Mouse (Mus musculus) adrenal gland, adult 8-10 months (tissue): ENCODE measurements at regions not wholly inside any gene's neighbourhood (a gene's known extent, or its start where the extent isn't known, plus 50 kb on each side); places are given as distances from the start of the nearest gene placed in this dataset.
"Not testable (repeated sequence)": the region's sequence is repeated elsewhere in the genome, so short reads cannot be mapped to it uniquely, and the experiment has no call there.

Experiments
- DNase-seq: peaks from one replicate; pipeline ENCODE4 v3.0.0; 2022

DNA sequence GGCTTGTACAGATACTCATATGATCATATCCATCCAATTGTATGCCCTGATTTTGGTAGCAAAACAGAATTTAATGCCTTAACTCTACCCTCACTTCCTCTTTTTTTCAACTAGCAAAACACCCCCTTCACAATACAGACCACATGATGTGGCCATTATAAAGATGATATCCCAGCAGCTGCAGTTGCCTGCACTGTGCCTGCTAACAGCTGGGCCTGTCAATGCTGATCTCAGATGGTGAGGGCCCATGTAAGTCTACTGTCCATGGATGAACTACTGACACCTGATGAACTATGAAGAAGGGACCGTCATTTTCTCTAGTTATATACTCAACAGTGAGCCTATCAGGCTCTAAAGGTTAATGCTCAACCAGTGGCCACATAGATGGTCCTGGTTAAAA lies 191.8 kb upstream of the Fmr1 start:
- no peak for DNase-seq

DNA sequence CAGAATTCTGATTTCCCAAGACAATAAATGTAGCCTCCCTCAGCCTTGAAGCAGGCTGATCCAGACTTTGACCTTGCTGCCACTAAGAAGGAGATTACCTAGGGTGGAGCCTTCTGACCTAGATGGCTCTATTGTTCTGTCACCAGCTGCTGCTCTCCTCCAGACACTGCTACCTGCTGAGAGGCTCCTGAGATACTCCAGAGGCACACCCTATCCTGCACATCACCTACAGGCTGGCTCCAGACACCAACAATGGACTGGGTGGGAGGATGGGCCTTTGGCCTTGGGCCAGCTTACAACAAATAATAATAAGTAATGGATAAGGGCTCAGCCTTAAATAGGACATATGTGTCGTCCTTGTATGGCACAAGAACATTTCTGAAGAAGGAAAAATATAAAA lies 186.3 kb upstream of the Fmr1 start:
- not testable (repeated sequence) for DNase-seq

DNA sequence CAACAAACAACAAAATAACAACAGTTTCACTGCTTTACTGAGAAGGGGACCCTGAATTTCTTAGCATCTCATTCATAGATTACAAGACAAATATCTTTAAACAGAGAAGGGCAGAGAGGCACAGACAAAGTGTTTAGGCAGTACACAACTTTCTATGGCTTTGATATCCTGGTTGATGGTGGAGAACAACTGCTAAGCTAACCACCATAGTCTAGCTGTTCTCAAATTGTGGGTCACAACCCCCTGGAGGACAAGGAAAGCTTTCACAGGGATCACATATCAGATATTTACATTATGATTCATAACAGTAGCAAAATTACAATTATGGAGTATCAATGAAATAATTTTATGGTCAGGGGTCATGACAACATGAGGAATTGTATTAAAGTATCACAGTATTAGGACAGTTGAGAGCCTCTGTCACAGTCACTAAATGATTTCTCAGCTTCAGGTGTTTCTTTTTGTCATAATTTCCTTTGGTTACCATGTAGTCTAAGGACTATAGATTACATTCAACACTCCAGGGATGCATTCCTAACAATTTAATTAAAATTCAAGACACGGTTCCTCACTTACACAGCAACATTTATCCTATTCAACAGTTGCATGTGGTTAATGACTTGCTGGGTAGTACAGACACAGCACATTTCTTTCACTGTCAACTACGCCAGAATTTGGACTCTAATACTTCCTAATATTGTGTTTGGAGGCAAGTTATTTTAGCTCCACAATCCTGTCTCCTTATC lies 183.8 kb upstream of the Fmr1 start:
- DNase-seq: no peak

- peak; percentile 5 for DNase-seq
Observed at GRCm38 (mm10) chrX:68495144-68495493, 183.2 kb upstream of the Fmr1 start.

DNA sequence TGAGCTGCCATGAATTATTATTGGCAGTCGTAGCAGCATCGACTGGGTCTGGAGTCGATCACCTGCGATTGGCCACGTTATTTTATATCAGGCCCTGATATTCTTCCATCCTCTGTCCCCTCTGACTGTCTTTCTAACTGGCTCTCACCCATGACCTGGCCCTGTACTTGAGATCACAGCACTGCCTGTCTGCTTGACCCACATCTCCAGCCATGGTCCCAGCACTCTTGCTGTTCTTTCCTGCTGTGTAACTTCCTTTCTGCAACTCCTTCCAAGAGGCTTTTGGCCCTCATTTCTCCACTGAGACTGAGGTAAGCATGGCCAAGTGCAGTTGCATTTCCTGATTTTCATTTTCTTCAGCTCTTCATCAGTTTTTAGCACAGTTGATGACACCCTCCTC lies 182.6 kb upstream of the Fmr1 start:
- DNase-seq: no peak

DNA sequence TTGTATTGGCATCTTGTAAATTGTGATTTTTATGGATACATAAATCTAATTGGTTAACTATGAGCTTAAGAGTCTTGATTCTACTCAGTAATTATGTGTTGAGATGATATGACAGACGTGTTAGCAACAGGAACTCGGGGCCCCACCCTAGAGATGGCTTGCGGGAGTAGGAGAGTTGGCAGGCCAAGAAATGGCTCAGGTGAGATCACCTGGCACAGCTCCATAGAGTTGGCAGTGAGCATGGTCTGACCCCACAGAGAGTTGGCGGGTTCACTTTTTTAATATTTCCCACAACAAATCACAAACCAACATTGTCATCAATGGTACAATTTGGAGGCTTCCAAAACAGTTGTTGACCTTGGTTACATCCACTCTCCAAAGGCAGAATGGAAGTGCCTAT lies 180.5 kb upstream of the Fmr1 start:
- DNase-seq: no peak

DNA sequence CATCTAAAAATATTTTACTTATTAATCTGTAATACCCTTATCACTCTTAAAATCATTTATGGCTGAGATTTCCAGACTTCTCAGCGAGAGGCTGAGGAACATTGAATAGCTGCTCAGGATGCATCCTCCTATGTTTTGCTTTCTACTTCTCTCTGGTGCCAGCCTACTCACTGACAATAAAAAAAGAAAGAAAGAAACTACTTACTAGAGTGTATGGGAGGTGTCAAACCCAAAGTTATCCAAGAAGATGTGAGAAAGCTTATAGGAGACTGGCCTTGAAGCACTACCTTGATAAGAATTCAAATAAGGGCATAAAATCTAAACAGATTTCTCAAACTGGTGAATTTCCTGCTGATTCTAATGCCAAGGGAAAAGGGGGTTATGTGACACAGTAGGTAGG lies 175.4 kb upstream of the Fmr1 start:
- DNase-seq: no peak

GRCm38 (mm10) chrX:68507664-68508063 lies 170.7 kb upstream of the Fmr1 start:
- DNase-seq: no peak

DNA sequence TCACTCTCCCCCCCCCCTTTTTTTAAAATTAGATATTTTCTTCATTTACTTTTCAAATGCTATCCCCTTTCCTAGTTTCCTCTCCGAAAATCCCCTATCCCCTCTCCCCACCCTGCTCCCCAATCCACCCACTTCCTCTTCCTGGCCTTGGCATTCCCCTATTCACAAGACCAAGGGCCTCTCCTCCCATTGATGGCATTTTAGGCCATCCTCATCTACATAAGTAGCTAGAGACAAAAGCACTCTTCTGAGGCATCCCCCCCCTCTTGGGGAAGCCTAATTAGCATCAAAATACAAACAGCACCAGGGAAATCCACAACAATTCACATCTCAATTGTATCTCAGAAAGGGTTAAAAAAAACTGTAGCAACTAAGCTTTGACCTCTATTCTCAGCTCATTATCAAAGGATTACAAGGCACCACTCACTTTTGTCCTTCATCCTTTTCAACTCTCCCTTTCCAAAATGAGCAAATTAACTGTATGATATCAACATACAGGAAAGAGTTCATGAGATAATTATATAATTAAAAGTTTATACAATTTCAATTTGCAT lies 166.1 kb upstream of the Fmr1 start:
- no peak for DNase-seq

GRCm38 (mm10) chrX:68546561-68546960 lies 131.8 kb upstream of the Fmr1 start:
- DNase-seq: no peak

DNA sequence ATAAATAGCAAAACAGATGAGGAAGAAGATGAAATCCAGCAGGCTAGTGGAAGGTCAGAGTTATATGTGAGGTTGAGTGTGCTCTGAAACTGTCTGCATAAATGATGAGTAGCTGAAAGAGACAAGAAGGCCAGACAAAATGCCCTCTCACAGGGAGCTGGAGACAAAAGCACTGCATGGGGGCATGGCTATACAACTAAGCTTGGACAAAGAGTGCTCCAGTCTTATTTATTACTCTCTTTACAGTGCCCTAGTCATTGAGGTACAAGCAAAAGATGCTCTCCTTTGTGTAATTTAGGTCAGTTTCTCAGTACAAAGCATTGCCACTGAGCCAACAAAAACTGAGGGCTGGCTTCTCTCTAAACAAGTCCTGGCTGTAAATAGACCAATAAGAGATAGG lies 124.3 kb upstream of the Fmr1 start:
- DNase-seq: no peak

DNA sequence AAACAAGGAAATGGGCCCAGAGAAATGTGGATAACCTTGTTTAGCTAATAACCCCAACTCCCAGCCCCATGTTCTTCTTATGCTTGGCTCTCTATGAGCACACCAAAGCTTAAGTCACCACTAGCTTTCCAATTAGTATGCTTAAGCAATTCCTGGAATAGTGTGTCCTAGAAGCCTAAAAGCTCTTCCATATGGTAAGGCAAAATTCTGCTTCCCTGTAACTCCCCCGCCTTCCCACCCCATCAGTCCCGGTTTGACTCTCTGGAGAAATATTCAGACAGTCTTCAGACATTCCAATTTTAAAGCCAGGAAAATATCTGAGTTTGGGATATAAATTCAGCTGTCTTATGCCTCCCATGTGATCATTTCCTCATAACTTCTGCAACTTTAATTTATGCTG lies 120.6 kb upstream of the Fmr1 start:
- no peak for DNase-seq

DNA sequence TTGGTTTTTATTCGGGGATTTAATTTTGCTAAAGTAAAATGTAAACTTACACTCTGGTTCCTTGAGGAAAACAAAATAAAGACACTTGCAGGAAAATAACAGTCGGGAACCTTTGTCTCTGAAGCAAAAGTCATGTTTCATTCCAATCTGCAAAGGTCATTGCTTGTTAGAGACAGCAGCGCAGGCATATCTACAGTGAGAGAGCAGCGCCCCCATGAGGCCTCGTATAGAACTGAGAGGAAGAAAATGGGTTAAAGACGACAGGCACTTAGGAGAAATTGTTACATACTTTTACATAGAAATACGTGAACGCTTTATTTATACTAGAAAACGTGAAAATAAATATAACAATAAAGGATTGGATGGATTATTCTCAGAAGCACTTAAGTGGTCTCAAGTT lies 93.1 kb upstream of the Fmr1 start:
- no peak for DNase-seq

DNA sequence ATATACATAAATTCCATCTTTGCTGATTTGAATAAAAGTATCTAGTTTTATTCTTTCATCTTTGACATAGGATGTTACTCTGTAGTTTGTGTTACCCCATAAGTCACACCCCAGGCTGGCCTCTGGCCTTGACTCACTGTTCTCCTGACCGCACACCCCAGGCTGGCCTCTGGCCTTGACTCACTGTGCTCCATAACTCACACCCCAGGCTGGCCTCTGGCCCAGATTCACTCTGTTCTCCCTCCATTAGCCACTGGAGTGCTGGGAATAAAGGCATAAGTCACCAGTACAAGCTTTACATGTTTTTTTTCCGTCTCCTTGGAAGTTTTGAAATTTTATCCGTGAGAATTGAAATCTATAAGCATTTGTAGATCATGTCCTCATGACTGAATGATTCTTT lies 56.2 kb upstream of the Fmr1 start:
- DNase-seq: no peak
